Mouse (Mus musculus): Measurements from ENCODE around the gene Gnb2. TPM values are rescaled to one million over a fixed set of nuclear protein-coding genes. Genes with fewer than 3 reads are reported as not detected.

The Gnb2 gene
- 859 and 883 TPM in 2 replicates for polyA plus RNA-seq (2012; rRNA removed)

DNA sequence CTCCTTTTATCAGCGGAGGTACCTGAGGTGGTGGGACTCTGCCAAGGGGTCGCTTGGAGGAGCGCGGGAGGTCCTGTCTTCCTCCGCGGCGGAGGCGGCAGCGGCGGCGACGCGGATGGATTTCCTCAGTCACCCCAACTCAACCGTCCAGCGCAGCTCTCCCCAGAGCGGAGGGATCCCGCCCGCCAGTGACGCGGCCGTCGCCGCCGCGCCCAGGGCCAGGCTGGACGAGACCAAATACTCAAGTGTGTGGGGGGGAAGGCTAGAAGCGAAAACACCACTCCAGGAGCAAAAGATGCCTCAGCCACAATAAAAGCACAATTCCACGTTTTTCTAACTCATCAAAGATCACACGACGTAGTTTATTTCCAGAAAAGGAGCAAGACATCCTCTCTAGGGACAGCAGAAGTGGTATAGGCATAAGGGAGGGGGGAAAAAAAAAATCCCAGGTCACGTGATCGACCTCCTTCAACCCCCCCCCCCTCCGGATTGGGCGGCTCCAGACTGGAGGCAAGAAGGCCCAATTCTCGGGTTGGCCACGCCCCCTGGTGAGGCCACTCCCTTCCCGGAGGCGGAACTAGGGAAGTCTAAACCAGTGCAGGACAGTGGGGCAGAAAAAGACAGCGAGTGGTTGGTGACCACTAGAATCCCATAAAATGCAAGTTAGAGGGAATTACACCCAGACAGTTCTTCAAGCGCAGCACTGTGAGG, at the start of gene Gnb2, which contains the start of gene Epo:
Gene Gnb2, minus strand, starts transcription at position 394 of the 711 bp plus-strand sequence.
Gene Epo, minus strand, starts transcription at position 126 of the 711 bp plus-strand sequence.

DNA sequence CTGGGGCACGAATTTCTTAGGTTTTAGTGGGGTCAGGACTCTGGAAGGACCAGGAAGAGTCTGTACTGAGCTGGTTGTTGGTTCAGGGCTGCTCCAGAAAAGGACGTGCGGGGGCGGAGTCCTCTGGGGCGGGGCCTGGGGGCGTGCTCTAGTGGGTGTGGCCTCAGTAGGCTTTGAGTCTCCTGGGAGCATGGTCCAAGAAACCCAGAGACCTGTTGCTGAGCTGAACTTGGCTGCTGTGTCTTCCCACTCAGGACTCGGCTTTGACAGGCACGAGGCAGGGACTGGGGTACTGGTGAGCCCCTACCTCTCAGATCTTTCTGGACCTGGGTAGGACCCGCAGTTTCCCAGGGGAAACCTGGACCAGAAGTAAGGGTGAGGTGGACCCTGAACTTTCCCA, 36.4 kb upstream of the Gnb2 start, which contains the start of gene Tfr2:
Gene Tfr2, plus strand, starts transcription at position 176 of the 400 bp plus-strand sequence.

DNA sequence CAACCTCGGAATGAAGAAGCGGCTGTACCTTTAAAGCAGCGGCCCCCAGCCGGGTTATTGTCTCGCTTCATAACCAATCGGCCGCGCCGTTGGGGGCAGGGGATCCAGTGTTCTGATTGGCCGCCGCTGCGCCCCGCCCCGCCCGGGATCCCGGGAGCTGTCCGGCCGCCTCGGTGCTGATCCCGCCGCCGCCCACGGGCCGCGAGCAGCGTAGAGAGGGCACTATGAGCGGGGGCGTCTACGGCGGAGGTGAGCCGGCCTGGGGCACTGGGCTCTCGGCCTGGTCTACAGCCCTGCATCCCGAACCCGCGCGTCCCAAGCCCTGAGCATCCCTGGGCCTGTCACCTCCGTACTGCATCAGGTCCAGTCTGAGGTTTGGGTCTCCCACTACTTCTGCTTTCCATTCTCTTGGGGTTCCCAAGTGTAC, 20.1 kb upstream of the Gnb2 start, which contains the start of gene Actl6b:
Gene Actl6b, plus strand, starts transcription at position 107 of the 427 bp plus-strand sequence.

DNA sequence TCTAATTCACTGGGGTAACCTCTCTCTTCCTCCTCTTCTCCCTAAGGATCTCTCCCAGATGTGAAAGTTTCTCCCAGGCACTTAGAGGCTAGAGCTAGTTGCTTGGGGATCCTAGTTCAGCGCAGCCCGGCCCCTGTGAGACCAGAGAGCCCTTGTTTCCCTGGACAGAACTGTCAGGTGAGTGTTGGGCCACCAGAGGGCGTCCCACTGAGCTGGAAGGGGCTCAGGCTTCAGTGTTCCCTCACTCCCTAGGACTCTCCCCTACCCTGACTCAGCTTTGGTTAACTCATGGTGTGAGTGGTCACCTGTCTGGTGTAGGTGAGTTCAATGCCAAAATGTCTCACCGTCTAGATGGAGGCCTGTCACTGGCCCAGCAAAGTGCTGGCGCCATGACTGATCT, 14.9 kb downstream of the Gnb2 start, which contains the start of gene Gigyf1:
Gene Gigyf1, plus strand, starts transcription at position 113 of the 400 bp plus-strand sequence.

DNA sequence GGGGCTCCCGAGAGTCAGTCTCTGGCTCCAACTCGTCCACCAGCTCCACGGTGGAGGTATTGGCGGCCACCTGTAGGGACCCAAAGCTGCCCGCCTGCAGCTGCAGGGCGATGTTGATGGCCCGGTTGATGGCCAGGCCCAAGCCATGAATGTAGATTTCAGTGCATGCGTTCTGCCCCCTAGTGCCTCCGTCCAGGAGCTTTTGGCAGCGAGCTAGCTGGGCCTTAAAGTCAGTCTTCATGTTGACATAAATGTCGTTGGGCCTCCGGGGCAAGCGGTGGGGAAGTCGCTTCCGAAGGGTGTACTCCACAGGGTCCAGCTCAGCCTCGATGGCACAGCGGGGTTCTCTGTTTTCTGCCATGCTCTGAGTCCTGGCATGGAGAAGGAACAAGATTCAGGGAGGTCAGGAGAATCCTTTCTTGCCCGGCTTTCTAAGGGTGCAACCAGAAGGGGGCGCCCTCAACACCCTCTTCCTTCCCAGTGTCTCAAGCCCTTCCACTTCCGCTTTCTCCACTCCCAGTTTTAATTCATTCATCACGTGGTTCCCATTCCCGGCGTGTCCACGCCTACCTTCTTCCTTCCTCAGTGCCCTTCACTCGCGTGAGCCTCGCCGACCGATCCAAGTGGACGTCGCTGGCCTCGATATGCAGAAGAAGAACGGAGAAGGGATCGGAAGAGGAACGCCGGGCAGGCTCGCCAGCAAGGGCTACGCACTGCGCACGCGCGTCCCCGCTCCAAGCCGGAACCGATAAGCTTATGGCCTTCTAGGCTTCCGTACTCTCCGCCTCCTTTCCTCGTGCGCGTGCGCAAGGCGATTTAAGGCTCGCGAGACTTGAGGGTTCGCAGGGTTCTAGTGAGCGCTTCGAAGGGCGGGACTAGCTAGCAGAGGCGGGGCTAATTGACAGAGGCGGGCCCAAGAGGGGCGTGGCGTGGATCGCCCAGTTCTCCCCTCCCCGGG, 31.3 kb downstream of the Gnb2 start, which contains the start of gene Pop7:
Gene Pop7, minus strand, starts transcription at position 810 of the 958 bp plus-strand sequence.

Other genes with a start within 250 kb of the Gnb2 start
- gene Ache, start 246.0 kb downstream of the Gnb2 start, polyA plus RNA-seq (2012; rRNA removed) = 16.9 and 25.6 TPM in 2 replicates
- gene Ufsp1, start 238.9 kb downstream of the Gnb2 start, polyA plus RNA-seq (2012; rRNA removed) = 10.2 and 11.9 TPM in 2 replicates
- gene Srrt, start 225.8 kb downstream of the Gnb2 start, polyA plus RNA-seq (2012; rRNA removed) = 270 and 293 TPM in 2 replicates
- gene Trip6, start 219.1 kb downstream of the Gnb2 start, polyA plus RNA-seq (2012; rRNA removed) = 30.8 and 46.3 TPM in 2 replicates
- 27.5 and 30.6 TPM in 2 replicates for gene Slc12a9, start 199.9 kb downstream of the Gnb2 start, polyA plus RNA-seq (2012; rRNA removed)
- gene Ephb4, start 183.4 kb downstream of the Gnb2 start, polyA plus RNA-seq (2012; rRNA removed) = 17.8 and 30.7 TPM in 2 replicates
- gene Zan, start 56.4 kb downstream of the Gnb2 start, polyA plus RNA-seq (2012; rRNA removed) = 0.26 and 0.64 TPM in 2 replicates
- 63.7 and 67.0 TPM in 2 replicates for gene Pop7, start 31.0 kb downstream of the Gnb2 start, polyA plus RNA-seq (2012; rRNA removed)
- 56.8 and 62.1 TPM in 2 replicates for gene Gigyf1, start 15.0 kb downstream of the Gnb2 start, polyA plus RNA-seq (2012; rRNA removed)
- gene Epo, start 268 bp downstream of the Gnb2 start, polyA plus RNA-seq (2012; rRNA removed) = not detected in 2 replicates
- 237 and 255 TPM in 2 replicates for gene Actl6b, start 20.0 kb upstream of the Gnb2 start, polyA plus RNA-seq (2012; rRNA removed)
- gene Tfr2, start 36.3 kb upstream of the Gnb2 start, polyA plus RNA-seq (2012; rRNA removed) = 8.2 and 9.8 TPM in 2 replicates
- 68.3 and 78.4 TPM in 2 replicates for gene Mospd3, start 67.5 kb upstream of the Gnb2 start, polyA plus RNA-seq (2012; rRNA removed)
- 30.6 and 64.8 TPM in 2 replicates for gene Pcolce, start 80.3 kb upstream of the Gnb2 start, polyA plus RNA-seq (2012; rRNA removed)
- gene Fbxo24, start 95.5 kb upstream of the Gnb2 start, polyA plus RNA-seq (2012; rRNA removed) = 0.23 and 0.26 TPM in 2 replicates
- gene Lrch4, start 95.6 kb upstream of the Gnb2 start, polyA plus RNA-seq (2012; rRNA removed) = 22.0 and 23.5 TPM in 2 replicates
- 16.1 and 17.9 TPM in 2 replicates for gene Gm20605, start 95.7 kb upstream of the Gnb2 start, polyA plus RNA-seq (2012; rRNA removed)
- gene Sap25, start 107.8 kb upstream of the Gnb2 start, polyA plus RNA-seq (2012; rRNA removed) = 35.2 and 37.5 TPM in 2 replicates
- 0.06 and 0.13 TPM in 2 replicates for gene Irs3, start 112.2 kb upstream of the Gnb2 start, polyA plus RNA-seq (2012; rRNA removed)
- 16.9 and 19.4 TPM in 2 replicates for gene Agfg2, start 151.2 kb upstream of the Gnb2 start, polyA plus RNA-seq (2012; rRNA removed)
- gene Nyap1, start 208.1 kb upstream of the Gnb2 start, polyA plus RNA-seq (2012; rRNA removed) = 165 and 183 TPM in 2 replicates
- 57.8 and 66.5 TPM in 2 replicates for gene Tsc22d4, start 212.2 kb upstream of the Gnb2 start, polyA plus RNA-seq (2012; rRNA removed)
- gene Ppp1r35, start 245.3 kb upstream of the Gnb2 start, polyA plus RNA-seq (2012; rRNA removed) = 55.5 and 66.0 TPM in 2 replicates

Measured in central nervous system, embryonic 14 days (tissue).